Mouse (Mus musculus): ENCODE measurements around the gene Chmp1a.
"Not testable (repeated sequence)": the region's sequence is repeated elsewhere in the genome, so short reads cannot be mapped to it uniquely, and the experiment has no call there.

Chmp1a gene

GRCm38 (mm10) chr8:123232553-123232952 is 20.0 kb upstream of the Chmp1a start:
- DNase-seq (ENCODE audit: low read depth, low spot score), result no peak

DNA sequence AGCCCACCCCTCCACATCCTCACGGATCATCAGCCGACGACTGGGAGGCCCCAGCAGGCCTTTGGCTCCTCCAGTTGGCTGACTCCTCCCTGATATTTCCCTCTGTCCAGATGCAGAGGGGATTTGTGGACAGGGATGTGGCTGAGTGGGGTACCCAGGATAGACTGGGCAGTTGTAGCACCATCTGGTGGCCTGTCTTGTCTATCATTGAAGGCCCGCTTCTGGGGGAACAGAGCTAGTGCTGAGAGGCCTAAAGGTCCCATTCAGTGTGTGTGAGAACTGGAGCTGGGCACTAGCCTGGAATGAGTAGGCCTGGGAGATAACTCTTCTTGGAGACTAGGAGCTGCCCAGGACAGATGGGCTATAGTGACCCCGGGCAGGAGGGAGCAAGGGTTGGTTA is 19.2 kb upstream of the Chmp1a start:
- DNase-seq (ENCODE audit: low read depth, low spot score), result no peak

DNA sequence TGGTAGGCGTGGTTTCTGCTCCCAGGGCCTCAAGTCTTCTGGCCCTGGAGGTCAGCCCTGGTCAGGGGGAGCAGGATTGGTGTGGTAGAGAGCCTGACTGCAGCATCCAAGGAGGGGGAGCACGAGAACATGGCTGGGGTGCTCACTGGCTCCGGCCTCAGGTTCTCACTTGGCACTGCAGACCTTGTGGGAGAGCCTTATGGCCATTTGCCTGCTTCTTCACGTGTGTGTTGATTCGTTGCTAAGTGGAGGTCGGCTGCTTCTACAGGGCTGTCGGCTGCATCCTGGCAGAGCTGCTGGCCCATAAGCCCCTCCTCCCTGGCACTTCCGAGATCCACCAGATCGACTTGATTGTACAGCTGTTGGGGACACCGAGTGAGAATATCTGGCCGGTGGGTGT is 17.8 kb upstream of the Chmp1a start:
- not testable (repeated sequence) for DNase-seq (ENCODE audit: low read depth, low spot score)

- DNase-seq (ENCODE audit: low read depth, low spot score), result no peak
These were observed 15.9 kb upstream of the Chmp1a start for GRCm38 (mm10) chr8:123228416-123228815.

DNA sequence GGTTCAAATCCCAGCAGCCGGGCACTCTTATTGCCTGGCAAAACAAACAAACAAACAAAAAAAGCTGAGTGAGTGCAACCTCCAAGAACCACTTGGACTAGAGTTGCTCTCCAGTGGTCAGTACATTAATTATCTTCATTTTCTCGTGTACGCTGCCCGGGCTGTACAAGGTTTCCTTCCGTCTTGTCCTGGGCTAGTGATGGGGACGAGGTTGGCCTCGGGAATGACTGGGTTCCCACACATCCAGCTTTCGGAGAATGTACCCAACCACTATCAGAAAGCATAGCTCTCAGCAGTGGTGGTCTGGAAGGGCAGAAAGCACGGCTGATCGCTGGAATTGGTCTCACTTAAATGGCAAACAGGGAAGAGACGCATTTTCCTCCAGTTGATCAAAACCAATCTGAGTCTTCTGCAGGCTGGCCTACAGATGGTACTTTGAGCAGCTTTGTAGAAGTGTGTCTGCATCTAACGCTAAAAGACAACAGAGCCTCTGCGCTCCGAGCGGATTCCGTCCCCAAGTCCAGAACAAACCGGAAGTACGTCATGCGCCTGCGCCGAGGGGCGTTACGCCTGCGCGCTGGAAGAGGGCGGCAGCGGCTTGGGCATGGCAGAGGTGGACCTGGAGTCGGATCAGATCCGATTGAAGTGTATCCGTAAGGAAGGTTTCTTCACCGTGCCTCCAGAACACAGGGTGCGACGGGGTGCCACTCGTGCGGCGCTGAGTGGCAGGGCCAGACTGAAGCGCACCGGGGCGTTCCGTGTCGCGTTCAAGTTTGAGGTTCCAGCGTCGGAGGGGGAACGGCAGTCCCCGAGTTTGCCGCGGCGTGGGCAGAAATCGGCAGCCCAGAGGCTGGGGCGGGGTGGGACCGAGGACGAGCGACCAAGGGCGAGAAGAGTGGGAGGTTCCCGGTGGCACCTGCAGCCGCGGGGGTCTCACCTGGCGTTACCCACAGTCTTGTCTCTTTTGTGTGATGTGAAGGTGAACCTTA is 12.0 kb upstream of the Chmp1a start, which contains the start of gene Cdk10:
Cdk10 (plus strand) TSS at position 565 of the 989 bp plus-strand sequence.
- DNase-seq (ENCODE audit: low read depth, low spot score), result peak; percentile 75

- DNase-seq (ENCODE audit: low read depth, low spot score), result no peak
These were observed 8.4 kb upstream of the Chmp1a start for GRCm38 (mm10) chr8:123220917-123221316.

DNA sequence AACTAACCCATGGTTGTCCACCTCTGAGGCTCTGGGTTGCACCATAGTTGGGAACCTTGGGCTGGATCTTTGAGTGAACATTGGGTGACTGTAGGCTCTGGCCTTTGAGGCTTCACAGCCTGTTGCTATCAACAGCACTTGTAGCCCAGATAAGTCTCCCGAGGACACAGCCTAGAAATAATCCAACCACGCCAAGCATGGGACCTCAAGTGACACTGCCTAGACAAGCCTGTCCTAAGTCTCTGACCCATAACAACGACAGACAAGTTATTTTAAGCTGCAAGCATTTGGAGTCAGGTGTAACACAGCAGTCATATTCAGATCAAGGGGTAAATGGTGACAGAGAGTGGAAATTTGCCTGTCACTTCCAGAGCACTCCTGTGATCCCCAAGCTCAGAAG is 2.9 kb upstream of the Chmp1a start:
- DNase-seq (ENCODE audit: low read depth, low spot score), result no peak

GRCm38 (mm10) chr8:123213118-123213772 is 682 bp upstream of the Chmp1a start:
- no peak for DNase-seq (ENCODE audit: low read depth, low spot score)

DNA sequence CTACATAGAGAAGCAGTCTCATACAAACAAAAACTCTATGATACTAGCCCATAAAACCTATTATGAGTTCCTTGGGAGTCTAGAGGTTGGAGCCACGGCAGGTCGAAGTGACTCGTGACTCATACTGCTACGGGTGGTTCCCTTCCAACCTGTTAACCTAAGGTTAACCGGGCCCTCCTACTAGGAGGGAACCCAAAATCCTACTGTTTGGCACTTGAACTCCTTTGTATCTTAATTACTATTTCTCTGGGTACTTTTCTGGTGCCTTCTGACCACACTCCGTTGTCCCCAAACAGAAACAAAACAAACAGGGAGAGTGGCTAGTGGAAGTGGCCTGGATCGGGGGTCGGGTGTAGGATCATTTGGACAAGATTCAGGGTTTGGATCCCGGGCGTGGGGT is 687 bp downstream of the Chmp1a start:
- no peak for DNase-seq (ENCODE audit: low read depth, low spot score)

- no peak for DNase-seq (ENCODE audit: low read depth, low spot score)
These were observed 9.0 kb downstream of the Chmp1a start for GRCm38 (mm10) chr8:123203571-123203970.

DNA sequence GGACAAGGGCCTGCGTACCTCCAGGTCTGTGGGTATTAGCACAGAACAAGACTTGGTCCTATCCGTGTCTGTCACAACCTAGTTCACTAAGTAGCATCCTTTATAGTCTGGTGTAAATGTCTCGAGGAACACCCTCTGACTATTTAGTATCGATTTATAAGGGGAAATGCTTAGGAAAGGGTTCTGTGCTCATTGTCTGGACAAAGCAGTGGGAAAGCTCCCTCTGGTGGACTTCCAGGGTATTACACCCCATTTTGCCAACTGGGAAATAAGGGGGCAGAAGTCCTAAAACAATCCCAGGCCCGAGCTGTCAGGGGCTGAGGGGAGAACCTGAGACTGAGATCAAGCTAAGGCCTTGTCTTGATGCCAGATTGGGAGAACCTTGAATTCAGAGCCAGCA is 10.3 kb downstream of the Chmp1a start:
- peak; percentile 43 for DNase-seq (ENCODE audit: low read depth, low spot score)

GRCm38 (mm10) chr8:123199864-123200263 is 12.7 kb downstream of the Chmp1a start:
- DNase-seq (ENCODE audit: low read depth, low spot score), result no peak

DNA sequence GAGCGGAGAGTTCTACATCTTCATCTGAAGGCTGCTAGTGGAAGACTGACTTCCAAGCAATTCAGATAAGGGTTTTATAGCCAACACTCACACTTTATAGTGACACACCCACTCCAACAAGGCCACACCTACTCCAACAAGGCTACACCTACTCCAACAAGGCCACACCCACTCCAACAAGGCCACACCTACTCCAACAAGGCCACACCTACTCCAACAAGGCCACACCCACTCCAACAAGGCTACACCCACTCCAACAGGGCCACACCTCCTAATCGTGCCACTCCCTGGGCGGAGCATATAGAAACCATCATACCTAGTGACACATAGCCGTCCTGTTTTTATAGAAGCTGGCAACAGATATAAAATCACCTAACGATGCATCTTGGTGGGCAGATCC is 15.5 kb downstream of the Chmp1a start:
- DNase-seq (ENCODE audit: low read depth, low spot score), result not testable (repeated sequence)

DNA sequence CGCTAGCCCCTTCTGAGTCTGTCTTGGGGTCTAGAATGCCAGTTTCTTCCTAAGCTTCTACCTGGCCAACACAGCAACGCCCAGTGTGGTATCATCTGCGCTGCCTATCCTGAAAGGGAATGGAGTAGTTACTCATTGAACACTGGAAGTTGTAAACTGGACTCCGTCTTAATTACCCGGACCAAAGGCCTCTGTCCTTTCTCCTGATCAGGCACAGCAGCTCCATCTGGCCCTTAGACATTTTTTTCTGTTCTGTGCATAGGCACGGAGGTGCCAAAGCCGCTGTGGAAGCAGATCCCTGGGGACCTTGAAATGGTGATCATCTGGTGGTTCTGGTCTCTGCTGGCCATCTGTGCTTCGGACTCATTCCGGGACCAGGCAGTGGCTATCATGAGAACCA is 18.8 kb downstream of the Chmp1a start:
- DNase-seq (ENCODE audit: low read depth, low spot score), result no peak

GRCm38 (mm10) chr8:123191908-123192307 is 20.7 kb downstream of the Chmp1a start:
- DNase-seq (ENCODE audit: low read depth, low spot score), result no peak

DNA sequence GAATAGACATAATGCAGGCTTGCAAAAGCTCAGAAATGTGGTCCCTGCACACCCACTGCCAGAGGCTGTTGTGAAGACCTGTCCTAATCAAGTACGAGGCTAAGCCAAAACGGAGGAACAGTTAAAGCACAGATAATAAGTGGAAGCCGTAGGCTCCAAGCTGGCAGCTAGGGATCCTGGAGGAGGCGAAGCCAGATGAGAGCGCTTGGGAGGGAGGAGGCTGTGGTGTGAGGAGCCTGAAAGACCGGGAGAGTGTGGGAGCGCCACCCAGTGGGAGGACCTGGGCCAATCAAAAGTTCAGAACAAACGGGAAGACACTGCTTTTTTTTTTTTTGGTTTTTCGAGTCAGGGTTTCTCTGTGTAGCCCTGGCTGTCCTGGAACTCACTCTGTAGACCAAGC is 21.9 kb downstream of the Chmp1a start:
- peak; percentile 20 for DNase-seq (ENCODE audit: low read depth, low spot score)

- DNase-seq (ENCODE audit: low read depth, low spot score), result no peak
These were observed 23.7 kb downstream of the Chmp1a start for GRCm38 (mm10) chr8:123188841-123189240.

DNA sequence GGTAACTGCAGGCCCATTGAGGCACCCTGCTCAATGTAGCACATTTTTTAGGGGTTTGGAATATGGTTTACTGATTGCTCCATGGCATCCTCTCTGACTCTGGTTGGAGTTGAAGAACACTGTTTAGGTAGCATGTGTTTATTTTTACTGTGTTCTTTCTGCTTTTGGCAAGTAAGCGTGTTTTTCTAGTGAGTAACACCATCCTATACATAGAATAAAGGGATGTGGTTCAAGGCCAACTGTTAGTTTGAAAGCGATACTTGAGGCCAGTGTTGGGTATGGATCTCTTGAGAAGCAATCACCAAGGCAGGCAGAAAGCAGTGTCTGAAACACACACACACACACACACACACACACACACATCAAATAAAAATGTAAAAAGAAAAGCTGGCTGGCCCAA is 24.6 kb downstream of the Chmp1a start:
- DNase-seq (ENCODE audit: low read depth, low spot score), result no peak

- no peak for DNase-seq (ENCODE audit: low read depth, low spot score)
These were observed 26.8 kb downstream of the Chmp1a start, which contains the start of gene Dpep1 for GRCm38 (mm10) chr8:123185566-123186409. Gene Dpep1 (plus strand): TSS chr8:123186242.

- no peak for DNase-seq (ENCODE audit: low read depth, low spot score)
These were observed 31.2 kb downstream of the Chmp1a start for GRCm38 (mm10) chr8:123181391-123181790.

- no peak for DNase-seq (ENCODE audit: low read depth, low spot score)
These were observed 54.6 kb downstream of the Chmp1a start, which contains the start of gene Sult5a1 for GRCm38 (mm10) chr8:123157888-123158465. Gene Sult5a1 (minus strand): TSS chr8:123158315.

Data from brain, embryonic 18.5 days (tissue).